Mouse (Mus musculus): ENCODE measurements around the gene Trappc3l.
A peak's percentile ranks its signal among the peaks of the same experiment; 100 is the strongest.
"Not testable (repeated sequence)": the region's sequence is repeated elsewhere in the genome, so short reads cannot be mapped to it uniquely, and the experiment has no call there.

Trappc3l gene

GRCm38 (mm10) chr10:34037401-34037800 is at the start of gene Trappc3l:
Gene Trappc3l (plus strand): TSS chr10:34037597.
- no peak for DNase-seq (ENCODE audit: low read depth, low spot score)

GRCm38 (mm10) chr10:33996686-33997085 is 40.7 kb upstream of the Trappc3l start:
- not testable (repeated sequence) for DNase-seq (ENCODE audit: low read depth, low spot score)

- DNase-seq (ENCODE audit: low read depth, low spot score) = no peak
Observed at GRCm38 (mm10) chr10:33998397-33998796, 39.0 kb upstream of the Trappc3l start.

GRCm38 (mm10) chr10:34012581-34012980 is 24.8 kb upstream of the Trappc3l start:
- DNase-seq (ENCODE audit: low read depth, low spot score) = no peak

GRCm38 (mm10) chr10:34013241-34013640 is 24.2 kb upstream of the Trappc3l start:
- DNase-seq (ENCODE audit: low read depth, low spot score) = no peak

- no peak for DNase-seq (ENCODE audit: low read depth, low spot score)
Observed at GRCm38 (mm10) chr10:34018746-34019301, 18.6 kb upstream of the Trappc3l start.

GRCm38 (mm10) chr10:34019302-34020075 is 17.9 kb upstream of the Trappc3l start, which contains the start of gene Rwdd1:
Gene Rwdd1 (minus strand): TSS chr10:34019624.
- peak; percentile 98 for DNase-seq (ENCODE audit: low read depth, low spot score)

- no peak for DNase-seq (ENCODE audit: low read depth, low spot score)
Observed at GRCm38 (mm10) chr10:34030322-34030721, 7.1 kb upstream of the Trappc3l start.

- DNase-seq (ENCODE audit: low read depth, low spot score) = peak; percentile 91
Observed at GRCm38 (mm10) chr10:34033630-34034305, 3.6 kb upstream of the Trappc3l start.

GRCm38 (mm10) chr10:34036587-34036986 is 810 bp upstream of the Trappc3l start:
- peak; percentile 60 for DNase-seq (ENCODE audit: low read depth, low spot score)

GRCm38 (mm10) chr10:34044210-34044609 is 6.8 kb downstream of the Trappc3l start, which contains the start of gene Calhm4:
Gene Calhm4 (minus strand): TSS chr10:34044310.
- no peak for DNase-seq (ENCODE audit: low read depth, low spot score)

GRCm38 (mm10) chr10:34053987-34054386 is 16.6 kb downstream of the Trappc3l start:
- DNase-seq (ENCODE audit: low read depth, low spot score) = no peak

GRCm38 (mm10) chr10:34066591-34066990 is 29.2 kb downstream of the Trappc3l start:
- peak; percentile 55 for DNase-seq (ENCODE audit: low read depth, low spot score)

GRCm38 (mm10) chr10:34069606-34070005 is 32.2 kb downstream of the Trappc3l start:
- no peak for DNase-seq (ENCODE audit: low read depth, low spot score)

- no peak for DNase-seq (ENCODE audit: low read depth, low spot score)
Observed at GRCm38 (mm10) chr10:34070999-34071492, 33.6 kb downstream of the Trappc3l start.

- no peak for DNase-seq (ENCODE audit: low read depth, low spot score)
Observed at GRCm38 (mm10) chr10:34071650-34072049, 34.3 kb downstream of the Trappc3l start.

- no peak for DNase-seq (ENCODE audit: low read depth, low spot score)
Observed at GRCm38 (mm10) chr10:34074522-34075200, 37.3 kb downstream of the Trappc3l start.

- no peak for DNase-seq (ENCODE audit: low read depth, low spot score)
Observed at GRCm38 (mm10) chr10:34086514-34086913, 49.1 kb downstream of the Trappc3l start.

- no peak for DNase-seq (ENCODE audit: low read depth, low spot score)
Observed at GRCm38 (mm10) chr10:34088515-34088914, 51.1 kb downstream of the Trappc3l start.

- no peak for DNase-seq (ENCODE audit: low read depth, low spot score)
Observed at GRCm38 (mm10) chr10:34089517-34089916, 52.1 kb downstream of the Trappc3l start.

- DNase-seq (ENCODE audit: low read depth, low spot score) = no peak
Observed at GRCm38 (mm10) chr10:34090481-34090880, 53.1 kb downstream of the Trappc3l start.

GRCm38 (mm10) chr10:34091888-34092287 is 54.5 kb downstream of the Trappc3l start:
- DNase-seq (ENCODE audit: low read depth, low spot score) = no peak
